Mouse (Mus musculus) left cerebral cortex, postnatal 10 days (tissue): ENCODE measurements at regions not wholly inside any gene's neighbourhood (a gene's known extent, or its start where the extent isn't known, plus 50 kb on each side); places are given as distances from the start of the nearest gene placed in this dataset.

Source experiments
- DNase-seq, 2 experiments: peaks; one replicate each; pipeline ENCODE4 v3.0.0; 2021 to 2022; ENCODE audit warnings: low spot score in 2 of 2, mixed read lengths in 1 of 2; ENCODE audit errors: extremely low spot score in 1 of 2
- intact Hi-C: fragments of 180-260 bp; cut with DNase I; formaldehyde crosslinking; loops from one replicate; pipeline ENCODE4 v1.15.1; 2025

DNA sequence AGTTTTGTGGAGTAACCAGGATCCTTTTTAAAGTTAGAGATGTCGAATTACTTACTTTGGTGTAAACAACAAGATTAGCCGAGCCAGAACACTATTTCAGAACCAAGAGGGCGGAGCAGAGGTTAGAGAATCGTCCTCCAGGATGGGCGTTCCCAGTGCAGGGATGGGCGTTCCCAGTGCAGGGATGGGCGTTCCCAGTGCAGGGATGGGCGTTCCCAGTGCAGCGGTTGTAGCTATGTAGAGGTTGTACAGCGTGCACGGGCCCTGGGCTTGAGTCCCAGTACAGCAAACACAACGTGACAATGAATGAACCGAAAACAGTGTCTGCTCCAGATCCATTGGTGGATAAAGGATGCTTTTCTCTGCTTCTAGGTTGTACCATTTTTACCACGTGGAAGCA lies 125.8 kb upstream of the Tbc1d5 start:
- intact Hi-C loops: no loop called here
- no peak for DNase-seq

- intact Hi-C loops: no loop called here
- no peak for DNase-seq
Measured at GRCm38 (mm10) chr17:51290741-51291140, 111.6 kb upstream of the Tbc1d5 start.

GRCm38 (mm10) chr17:51288751-51289150 lies 109.6 kb upstream of the Tbc1d5 start:
- DNase-seq: peak in 1 of 2 experiments; percentile 36
- intact Hi-C loops: no loop called here

- DNase-seq: no peak
- intact Hi-C loops: no loop called here
Measured at GRCm38 (mm10) chr17:51287878-51288277, 108.7 kb upstream of the Tbc1d5 start.

GRCm38 (mm10) chr17:51285362-51285761 lies 106.2 kb upstream of the Tbc1d5 start:
- intact Hi-C loops: no loop called here
- DNase-seq: no peak

- intact Hi-C loops: no loop called here
- no peak for DNase-seq
Measured at GRCm38 (mm10) chr17:51278771-51279170, 99.6 kb upstream of the Tbc1d5 start.

- intact Hi-C loops: no loop called here
- no peak for DNase-seq
Measured at GRCm38 (mm10) chr17:51278094-51278493, 98.9 kb upstream of the Tbc1d5 start.

DNA sequence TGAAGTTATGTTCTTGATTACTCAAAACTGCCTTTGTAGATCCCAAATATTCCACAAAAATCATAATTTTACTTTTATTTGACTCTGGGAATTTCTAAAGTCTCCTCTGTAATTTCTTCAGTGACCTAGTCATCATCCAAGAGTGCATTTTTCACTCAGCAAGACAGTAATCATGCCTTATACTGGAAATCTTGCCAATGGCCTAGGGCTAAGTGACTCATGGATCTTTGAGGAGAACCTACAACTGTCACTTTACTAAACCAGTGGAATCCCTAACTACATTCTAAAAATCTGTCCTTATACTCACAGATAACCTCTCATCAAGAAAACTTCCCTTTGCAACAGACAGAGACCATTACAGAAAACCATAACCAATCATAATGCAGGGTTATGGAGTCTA lies 98.0 kb upstream of the Tbc1d5 start:
- intact Hi-C loops: no loop called here
- no peak for DNase-seq

- intact Hi-C loops: no loop called here
- DNase-seq: no peak
Measured at GRCm38 (mm10) chr17:51272025-51272424, 92.9 kb upstream of the Tbc1d5 start.

GRCm38 (mm10) chr17:51262946-51263345 lies 83.8 kb upstream of the Tbc1d5 start:
- intact Hi-C loops: no loop called here
- DNase-seq: no peak

DNA sequence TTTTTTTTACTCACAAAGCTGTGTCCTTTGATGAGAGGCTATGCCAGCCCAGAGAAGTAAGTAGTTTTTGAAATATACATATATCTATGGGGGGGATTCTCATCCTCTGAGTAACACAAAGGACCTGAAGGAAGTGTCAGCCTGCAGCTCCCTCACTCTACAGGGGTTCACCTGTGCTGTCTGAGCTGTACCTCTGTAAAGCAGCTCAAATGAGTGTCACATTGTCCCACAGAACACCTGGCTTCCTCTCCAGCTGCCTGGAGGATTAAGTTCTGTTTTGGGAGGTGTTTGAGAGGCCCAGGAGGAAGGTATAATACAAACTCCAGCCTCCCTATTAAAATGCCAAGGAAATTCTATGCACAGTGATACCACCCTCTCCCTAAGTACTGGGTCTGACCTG lies 83.3 kb upstream of the Tbc1d5 start:
- intact Hi-C loops: no loop called here
- no peak for DNase-seq

GRCm38 (mm10) chr17:51258316-51258715 lies 79.2 kb upstream of the Tbc1d5 start:
- no peak for DNase-seq
- intact Hi-C loops: no loop called here

- DNase-seq: no peak
- intact Hi-C loops: no loop called here
Measured at GRCm38 (mm10) chr17:51248543-51248942, 69.4 kb upstream of the Tbc1d5 start.

DNA sequence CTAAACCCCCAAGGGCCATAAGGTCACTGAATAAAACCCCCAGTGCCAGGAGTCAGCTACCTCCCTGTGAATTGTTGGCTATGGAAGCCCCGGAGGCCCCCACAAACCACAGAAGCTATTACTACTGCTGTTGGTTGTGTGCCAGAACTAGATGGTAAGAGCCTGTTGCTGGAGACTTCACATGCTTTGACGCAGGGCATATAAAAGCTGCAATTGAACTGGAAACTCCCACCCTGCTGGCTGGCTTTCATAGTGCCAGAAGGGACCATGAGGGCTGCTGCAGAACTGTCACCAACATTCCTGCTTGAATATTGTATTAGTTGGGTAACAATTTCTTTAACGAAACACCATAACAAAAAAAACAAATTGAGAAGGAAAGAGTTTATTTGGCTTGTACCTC lies 66.9 kb upstream of the Tbc1d5 start:
- no peak for DNase-seq

DNA sequence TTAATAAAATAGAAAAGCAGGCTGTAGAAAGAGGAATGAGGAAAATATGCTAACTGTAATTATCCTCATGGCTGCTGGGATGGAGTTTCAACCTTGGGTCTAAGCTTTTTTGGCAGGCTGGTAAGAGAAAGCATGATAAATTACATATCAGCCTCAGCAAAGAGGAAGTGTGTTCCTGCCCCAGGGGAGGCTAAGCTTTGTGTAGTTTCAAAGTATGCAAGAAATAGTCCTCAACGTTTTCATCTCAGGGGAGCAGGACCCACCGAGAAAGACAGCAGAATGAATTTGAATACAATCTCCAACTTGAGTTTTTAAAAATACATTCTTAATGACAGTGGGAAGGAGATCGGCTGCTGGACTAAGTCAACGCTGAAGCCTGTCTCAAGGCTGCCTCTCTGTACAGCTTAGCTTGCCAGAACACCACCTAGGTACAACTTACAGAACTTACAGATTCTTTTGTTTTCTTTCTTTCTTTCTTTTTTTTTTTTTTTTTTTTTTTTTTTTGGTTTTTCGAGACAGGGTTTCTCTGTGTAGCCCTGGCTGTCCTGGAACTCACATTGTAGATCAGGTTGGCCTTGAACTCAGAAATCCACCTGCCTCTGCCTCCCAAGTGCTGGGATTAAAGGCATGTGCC lies 61.3 kb upstream of the Tbc1d5 start:
- intact Hi-C loops: no loop called here
- no peak for DNase-seq

More for the DNA sequence above, 66.9 kb upstream of the Tbc1d5 start:
- intact Hi-C loops: no loop called here

DNA sequence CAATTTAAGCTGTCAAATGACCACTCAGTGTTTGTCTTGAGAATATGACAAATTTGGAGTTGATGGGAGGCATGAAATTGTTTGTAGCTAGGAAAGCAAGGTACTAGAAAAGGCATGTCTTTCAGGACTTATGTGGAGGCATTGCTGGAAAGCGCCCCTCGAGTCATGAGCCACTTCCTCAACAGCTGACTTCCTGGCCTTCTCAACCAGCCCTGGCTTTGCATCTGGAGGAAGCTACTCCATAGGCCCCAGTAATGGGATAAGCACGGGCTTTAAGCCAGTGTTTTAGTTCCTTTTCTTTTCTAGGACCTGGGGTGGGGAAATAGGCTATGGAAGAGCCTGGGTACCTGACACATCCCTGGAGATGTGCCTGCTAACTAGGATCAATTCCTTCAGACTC lies 60.3 kb upstream of the Tbc1d5 start:
- intact Hi-C loops: no loop called here
- DNase-seq: no peak
